Mouse (Mus musculus) embryonic facial prominence, embryonic 15.5 days (tissue): ENCODE data around the gene Plcb4. TPM values are rescaled to one million over a fixed set of nuclear protein-coding genes. Genes with fewer than 3 reads are reported as not detected.
A peak's percentile ranks its signal among the peaks of the same experiment; 100 is the strongest.

Source experiments
- ATAC-seq: fragments of 200-750 bp; cut with Nextera tagmentation; 2 replicates; pipeline ENCODE4 v1.8.0; 2017; ENCODE audit warnings: low read depth, moderate TSS enrichment; ENCODE audit not compliant: insufficient number of reproducible peaks, low FRiP score, low TSS enrichment
- H3K27ac ChIP-seq: fragments of 300-500 bp; sonication (generic); replicated peaks from 2 replicates; pipeline ENCODE4 v1.5.1; 2015; ENCODE audit warnings: mild to moderate bottlenecking, inconsistent platforms
- H3K27me3 ChIP-seq: fragments of 300-500 bp; sonication (generic); 2 replicates; pipeline ENCODE4 v1.6.1; 2015; ENCODE audit warnings: inconsistent platforms
- H3K36me3 ChIP-seq: fragments of 300-500 bp; sonication (generic); 2 replicates; pipeline ENCODE4 v1.6.1; 2015; ENCODE audit warnings: mild to moderate bottlenecking, inconsistent platforms
- H3K4me1 ChIP-seq: fragments of 300-500 bp; sonication (generic); 2 replicates; pipeline ENCODE4 v1.6.1; 2015; ENCODE audit warnings: inconsistent platforms
- H3K4me2 ChIP-seq: fragments of 300-500 bp; sonication (generic); replicated peaks from 2 replicates; pipeline ENCODE4 v1.6.1; 2015; ENCODE audit warnings: mild to moderate bottlenecking, inconsistent platforms
- H3K4me3 ChIP-seq: fragments of 300-500 bp; sonication (generic); replicated peaks from 2 replicates; pipeline ENCODE4 v1.5.1; 2015; ENCODE audit warnings: mild to moderate bottlenecking, inconsistent platforms
- H3K9ac ChIP-seq: fragments of 300-500 bp; sonication (generic); 2 replicates; pipeline ENCODE4 v1.6.1; 2015; ENCODE audit warnings: inconsistent platforms
- H3K9me3 ChIP-seq: fragments of 300-500 bp; sonication (generic); replicated peaks from 2 replicates; pipeline ENCODE4 v1.6.1; 2016; ENCODE audit warnings: inconsistent platforms
- WGBS: fragments of 180-500 bp; shearing (Covaris S2); methylation state at CpG from one replicate; pipeline ENCODE4 v1.1.7; 2015; 5-methylcytosine and 5-hydroxymethylcytosine counted together
- polyA plus RNA-seq: library from polyadenylated mRNA; unstranded; fragments of >200 nt; fragmentation: Nextera tagmentation; extraction: Ambion mirVana; gene quantifications from 2 replicates; pipeline ENCODE4 v1.2.1, GENCODE M21; 2015

Gene Plcb4
- polyA plus RNA-seq, 1 experiment from 2014 or later, result 20.6 TPM

DNA sequence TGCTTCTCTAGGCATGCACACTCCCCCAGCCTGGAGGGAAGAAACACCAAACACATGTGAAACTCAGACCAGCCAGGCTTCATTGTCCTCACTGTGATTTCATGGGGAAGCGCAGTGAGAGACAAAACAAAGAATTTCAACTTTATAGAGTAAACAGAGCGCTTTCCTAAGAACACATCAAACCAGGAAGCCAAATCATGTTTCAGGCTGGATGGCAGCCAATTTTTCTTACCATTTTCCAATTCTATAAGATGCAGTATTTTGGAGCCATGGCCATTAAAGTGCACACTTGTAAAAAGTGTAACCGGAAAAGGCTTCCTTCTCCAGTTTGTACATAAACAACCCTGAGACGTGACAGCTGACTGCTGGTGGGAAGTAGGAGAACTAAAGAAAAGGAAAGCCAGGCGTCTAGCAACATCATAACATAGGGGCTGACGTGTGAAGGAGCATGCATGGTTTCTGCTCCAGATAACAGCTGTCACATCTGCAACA, 221.5 kb downstream of the Plcb4 start:
- Histone ChIP-seq H3K4me1 (0 out of 2 replicates have a peak, but pooled peaks cover 4% of the 10 kb centered on the region), H3K27me3 (no peaks in the 10 kb centered on the region), H3K4me2 (no peak overlapping the region), H3K27ac (peak overlapping the region; percentile 76), H3K36me3 (no peaks in the 10 kb centered on the region), H3K9me3 (no peaks in the 10 kb centered on the region), H3K9ac (no peak overlapping the region), H3K4me3 (no peak overlapping the region)
- 22% methylated on average over 6 of the region's 6 CpGs for WGBS
- peak; percentile 47; the same call in 1 of the 2 replicates for ATAC-seq

DNA sequence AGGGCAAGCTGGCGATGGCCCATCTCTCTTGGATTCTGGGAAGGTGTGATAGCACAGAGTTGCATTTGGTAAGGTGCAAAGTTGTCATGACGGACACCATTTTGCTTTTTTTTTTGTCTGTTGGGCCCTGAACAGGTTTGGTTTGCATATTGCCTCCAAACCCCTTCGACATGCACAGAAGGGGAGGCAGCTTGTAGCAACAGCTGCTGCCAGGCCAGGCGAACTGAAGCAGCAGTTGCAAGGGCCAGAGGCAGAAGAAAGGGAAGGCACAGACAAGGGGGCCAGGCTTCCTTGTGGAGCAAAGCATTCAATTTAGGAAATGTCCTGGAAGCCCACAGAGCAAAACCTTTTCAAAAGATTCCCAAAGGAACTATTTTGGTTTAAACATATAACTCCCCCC, 224.5 kb downstream of the Plcb4 start:
- Histone ChIP-seq H3K4me2 (no peak overlapping the region), H3K9ac (no peak overlapping the region), H3K4me3 (no peak overlapping the region), H3K9me3 (no peaks in the 10 kb centered on the region), H3K4me1 (0 out of 2 replicates have a peak, but pooled peaks cover 4% of the 10 kb centered on the region), H3K27me3 (no peaks in the 10 kb centered on the region), H3K36me3 (no peaks in the 10 kb centered on the region), H3K27ac (no peak overlapping the region)
- no peak for ATAC-seq
- 84% methylated on average over 4 of the region's 4 CpGs for WGBS

DNA sequence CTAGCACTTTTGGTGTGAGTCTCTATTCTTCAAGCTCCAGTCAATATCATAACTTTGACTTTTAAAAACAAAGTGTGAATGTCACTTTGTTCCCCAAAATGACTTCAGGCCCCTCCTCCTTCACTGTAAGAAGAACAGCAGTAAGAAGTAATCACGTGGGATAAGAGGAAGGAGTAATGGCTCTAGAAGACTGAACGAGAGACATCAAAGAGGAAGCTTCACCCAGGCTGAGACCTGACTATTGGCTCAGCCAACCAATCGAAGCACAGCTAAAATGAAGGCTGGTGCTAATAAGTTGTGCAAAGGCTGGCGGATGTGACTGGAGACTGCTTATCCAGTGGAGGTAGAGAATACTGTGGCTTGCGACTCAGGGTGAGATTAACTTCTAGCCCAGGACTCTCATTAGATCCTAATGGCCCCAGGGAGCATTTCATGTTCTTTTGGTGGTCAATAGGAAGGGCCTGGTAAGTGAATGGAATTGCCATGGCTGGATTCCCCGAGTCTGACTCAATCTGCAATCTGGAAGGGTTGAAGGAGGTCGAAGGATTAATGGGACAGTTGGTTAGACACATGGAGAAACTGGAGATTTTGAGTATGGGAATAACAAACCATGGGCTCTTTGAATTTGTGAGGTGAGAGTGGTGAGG, 225.8 kb downstream of the Plcb4 start:
- Histone ChIP-seq H3K4me2 (no peak overlapping the region), H3K36me3 (no peaks in the 10 kb centered on the region), H3K9ac (no peak overlapping the region), H3K27me3 (no peaks in the 10 kb centered on the region), H3K27ac (no peak overlapping the region), H3K4me3 (no peak overlapping the region), H3K4me1 (0 out of 2 replicates have a peak, but pooled peaks cover 4% of the 10 kb centered on the region), H3K9me3 (no peaks in the 10 kb centered on the region)
- ATAC-seq, result no peak
- WGBS, result 74% methylated on average over 7 of the region's 7 CpGs

DNA sequence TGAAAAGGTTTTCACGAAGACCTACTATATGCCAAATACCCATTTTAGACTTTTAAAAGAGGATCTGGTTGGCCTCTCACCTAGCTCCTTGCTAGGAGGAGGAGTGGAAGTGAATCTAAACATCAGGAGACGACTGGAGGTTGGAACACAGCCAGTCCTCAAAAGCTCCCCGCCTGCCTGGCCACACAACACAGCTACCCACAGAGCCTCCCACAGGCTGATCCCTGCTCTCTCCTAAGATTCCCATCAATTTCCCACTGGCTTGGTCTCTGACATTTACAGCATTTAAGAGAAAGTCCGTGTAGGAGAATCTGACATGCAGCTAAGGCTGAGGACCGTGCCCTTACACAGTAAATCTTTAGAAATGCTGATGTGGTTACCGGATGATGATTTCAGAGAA, 226.8 kb downstream of the Plcb4 start:
- H3K27ac ChIP-seq, result no peak overlapping the region
- no peak overlapping the region for H3K4me2 ChIP-seq
- H3K4me3 ChIP-seq, result no peak overlapping the region
- no peaks in the 10 kb centered on the region for H3K9me3 ChIP-seq
- H3K9ac ChIP-seq, result no peak overlapping the region
- ATAC-seq, result no peak
- H3K27me3 ChIP-seq, result no peaks in the 10 kb centered on the region
- WGBS, result 50% methylated on average over 6 of the region's 6 CpGs
- no peaks in the 10 kb centered on the region for H3K4me1 ChIP-seq
- H3K36me3 ChIP-seq, result no peaks in the 10 kb centered on the region

DNA sequence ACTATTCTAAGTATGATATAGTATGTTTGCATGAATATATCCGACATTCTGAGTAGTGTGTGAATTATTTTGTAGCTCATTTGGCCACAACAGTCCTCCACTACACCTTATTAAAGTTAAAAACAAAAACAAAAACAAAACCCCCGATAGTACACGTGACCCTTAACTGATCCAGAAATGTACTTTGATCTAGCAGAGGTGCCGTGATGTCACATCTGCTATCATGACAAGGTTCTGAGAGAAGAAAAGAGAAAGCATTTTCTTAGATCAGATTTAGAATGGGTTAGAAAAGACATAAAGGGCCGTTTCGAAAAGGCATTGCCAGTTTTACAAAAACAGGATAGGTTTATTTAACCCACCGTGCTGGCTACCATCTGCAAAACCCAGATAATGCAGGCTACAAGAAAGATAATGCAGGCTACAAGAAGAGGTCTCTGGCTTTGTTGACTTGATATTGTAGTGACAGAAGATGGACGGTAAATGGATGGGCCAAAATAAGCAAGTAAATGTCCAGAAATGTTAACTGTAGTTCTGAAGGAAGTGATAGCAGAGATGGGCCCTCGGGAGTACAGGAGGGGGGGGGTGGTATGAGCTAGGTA, 227.4 kb downstream of the Plcb4 start:
- WGBS, result 83% methylated on average over 9 of the region's 9 CpGs
- H3K36me3 ChIP-seq, result no peaks in the 10 kb centered on the region
- no peak for ATAC-seq

DNA sequence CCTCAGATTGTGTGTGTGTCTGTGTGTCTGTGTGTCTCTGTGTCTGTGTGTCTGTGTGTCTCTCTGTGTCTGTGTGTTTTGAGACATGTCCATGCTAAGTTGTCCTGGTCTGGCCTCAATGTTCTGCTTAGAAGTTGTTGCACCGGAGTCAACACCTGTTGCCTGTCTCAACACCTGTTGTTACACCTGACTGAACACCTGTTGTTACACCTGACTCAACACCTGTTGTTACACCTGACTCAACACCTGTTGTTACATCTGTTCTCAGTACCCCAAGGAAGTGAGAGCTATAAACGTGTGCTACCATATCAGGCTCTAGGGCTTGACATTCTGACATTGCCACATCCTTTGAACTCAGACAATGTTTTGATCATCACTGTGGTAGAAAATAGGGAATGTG, 229.0 kb downstream of the Plcb4 start:
- H3K4me1 ChIP-seq, result no peaks in the 10 kb centered on the region
- no peak overlapping the region for H3K9ac ChIP-seq
- WGBS, result 75% methylated on average over 2 of the region's 2 CpGs
- no peak overlapping the region for H3K4me2 ChIP-seq
- ATAC-seq, result no peak
- no peaks in the 10 kb centered on the region for H3K27me3 ChIP-seq
- no peak overlapping the region for H3K27ac ChIP-seq
- H3K36me3 ChIP-seq, result no peaks in the 10 kb centered on the region
- H3K9me3 ChIP-seq, result no peaks in the 10 kb centered on the region
- no peak overlapping the region for H3K4me3 ChIP-seq

More for the DNA sequence above, 227.4 kb downstream of the Plcb4 start:
- H3K9ac ChIP-seq, result no peak overlapping the region
- H3K27me3 ChIP-seq, result no peaks in the 10 kb centered on the region
- H3K27ac ChIP-seq, result no peak overlapping the region
- H3K9me3 ChIP-seq, result no peaks in the 10 kb centered on the region
- no peaks in the 10 kb centered on the region for H3K4me1 ChIP-seq
- H3K4me2 ChIP-seq, result no peak overlapping the region
- no peak overlapping the region for H3K4me3 ChIP-seq

DNA sequence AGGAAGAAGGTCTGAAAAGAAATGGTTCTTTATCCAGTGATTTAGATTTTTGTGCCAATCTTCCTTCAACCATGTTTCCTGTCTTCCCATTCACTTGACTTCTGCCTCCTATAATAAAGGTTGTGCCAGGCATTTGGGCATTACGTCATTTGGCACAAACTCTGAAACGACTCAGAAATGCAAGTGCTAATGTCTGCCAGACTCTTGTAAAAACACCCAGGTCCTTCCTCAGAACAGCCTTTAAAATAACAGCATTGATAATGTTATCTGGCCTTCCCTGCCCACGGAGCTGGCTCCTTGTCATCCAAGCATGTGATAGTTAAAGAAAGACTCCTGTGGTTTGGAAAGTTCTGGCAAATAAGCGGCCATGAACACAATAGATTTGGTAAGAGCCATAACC, 229.4 kb downstream of the Plcb4 start:
- Histone ChIP-seq H3K9ac (no peak overlapping the region), H3K27me3 (no peaks in the 10 kb centered on the region), H3K4me2 (no peak overlapping the region), H3K4me3 (no peak overlapping the region), H3K36me3 (no peaks in the 10 kb centered on the region), H3K4me1 (no peaks in the 10 kb centered on the region), H3K9me3 (no peaks in the 10 kb centered on the region), H3K27ac (no peak overlapping the region)
- 74% methylated on average over 4 of the region's 4 CpGs for WGBS
- no peak for ATAC-seq

DNA sequence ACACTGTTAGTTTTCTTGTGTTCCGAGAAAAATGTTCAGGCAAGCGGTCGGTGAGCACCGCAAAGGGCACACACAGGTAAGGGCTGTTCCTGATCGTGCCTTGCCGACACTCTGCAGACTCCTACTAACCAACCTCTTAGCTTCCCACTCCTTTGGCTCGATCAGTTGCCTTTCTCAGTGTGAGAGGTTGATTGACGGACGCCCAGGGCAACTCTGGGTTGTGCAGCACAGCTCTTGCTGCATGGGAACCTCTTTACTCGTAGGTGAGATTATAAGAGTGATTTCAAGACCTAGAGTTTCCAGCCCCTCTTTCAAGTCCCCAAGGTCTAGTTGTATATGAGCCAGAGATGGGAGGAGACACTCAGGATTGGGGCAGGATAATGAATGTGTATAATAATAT, 230.0 kb downstream of the Plcb4 start:
- 79% methylated on average over 10 of the region's 10 CpGs for WGBS
- no peak overlapping the region for H3K4me2 ChIP-seq
- H3K9ac ChIP-seq, result no peak overlapping the region

DNA sequence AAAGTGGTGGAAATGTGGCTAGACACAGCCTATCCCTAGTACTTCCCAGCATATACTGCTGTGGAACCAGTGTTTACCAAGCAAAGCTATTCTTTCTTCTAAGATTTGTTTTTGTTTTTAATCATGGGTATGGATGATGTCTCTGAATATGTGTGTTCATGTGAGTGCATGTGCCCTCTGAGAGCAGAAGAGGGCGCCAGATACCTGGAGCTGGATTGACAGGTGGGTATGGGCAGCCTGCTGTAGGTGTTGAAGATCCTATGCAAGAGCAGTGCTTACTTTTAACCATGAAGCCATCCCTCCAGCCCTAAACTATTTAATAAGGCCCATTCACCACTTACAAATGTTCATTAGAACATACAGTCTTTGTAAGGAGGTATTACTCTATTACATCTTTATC, 231.3 kb downstream of the Plcb4 start:
- Histone ChIP-seq H3K9me3 (no peaks in the 10 kb centered on the region), H3K27me3 (no peaks in the 10 kb centered on the region), H3K9ac (no peak overlapping the region), H3K4me1 (no peaks in the 10 kb centered on the region), H3K4me2 (no peak overlapping the region), H3K27ac (no peak overlapping the region), H3K4me3 (no peak overlapping the region), H3K36me3 (no peaks in the 10 kb centered on the region)
- no peak for ATAC-seq
- WGBS, result 77% methylated on average over 1 of the region's 1 CpGs

More for the DNA sequence above, 230.0 kb downstream of the Plcb4 start:
- Histone ChIP-seq H3K4me3 (no peak overlapping the region), H3K4me1 (no peaks in the 10 kb centered on the region), H3K27ac (no peak overlapping the region), H3K27me3 (no peaks in the 10 kb centered on the region), H3K9me3 (no peaks in the 10 kb centered on the region), H3K36me3 (no peaks in the 10 kb centered on the region)
- ATAC-seq, result no peak

DNA sequence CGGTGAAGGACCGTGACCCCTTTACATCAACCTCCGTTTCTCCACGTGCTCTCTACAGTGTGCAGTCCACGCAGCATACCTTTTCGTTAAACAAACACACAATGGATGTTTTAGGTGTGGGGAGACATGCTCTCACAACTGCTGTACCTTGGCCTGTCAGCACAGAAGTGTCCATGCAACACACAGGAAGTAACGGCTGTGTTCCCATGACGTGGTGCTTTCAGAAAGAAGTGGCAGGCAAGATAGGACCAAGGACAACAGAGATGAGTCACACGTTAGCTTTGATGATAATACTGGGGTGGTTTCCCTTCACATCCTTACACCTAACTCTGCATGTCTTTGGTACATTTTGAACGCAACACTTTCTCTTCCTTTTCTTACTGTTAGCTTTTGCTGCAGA, 232.3 kb downstream of the Plcb4 start:
- Histone ChIP-seq H3K9ac (no peak overlapping the region), H3K27me3 (no peaks in the 10 kb centered on the region), H3K4me2 (no peak overlapping the region), H3K4me3 (no peak overlapping the region), H3K36me3 (no peaks in the 10 kb centered on the region), H3K27ac (no peak overlapping the region), H3K4me1 (no peaks in the 10 kb centered on the region), H3K9me3 (no peaks in the 10 kb centered on the region)
- ATAC-seq, result no peak
- WGBS, result 89% methylated on average over 10 of the region's 10 CpGs

DNA sequence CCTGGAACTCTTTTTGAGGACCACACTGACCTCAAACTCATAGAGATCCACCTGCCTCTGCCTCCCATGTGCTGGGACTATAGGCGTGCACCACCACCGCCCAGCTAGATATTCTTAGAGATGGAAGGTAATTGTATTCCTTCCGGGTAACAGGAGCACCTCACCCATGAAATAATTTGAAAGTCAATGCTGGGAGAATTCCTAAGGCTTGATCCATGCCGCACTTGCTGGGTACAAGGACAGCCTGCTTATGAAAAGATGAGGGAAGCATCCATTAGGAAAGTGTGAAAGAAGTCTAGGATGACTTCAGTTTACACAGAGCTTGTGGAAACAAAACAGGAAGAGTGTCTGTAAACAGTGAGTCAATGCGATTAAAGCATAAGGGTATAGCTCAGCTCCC, 232.9 kb downstream of the Plcb4 start:
- 89% methylated on average over 5 of the region's 5 CpGs for WGBS
- Histone ChIP-seq H3K36me3 (no peaks in the 10 kb centered on the region), H3K27ac (no peak overlapping the region), H3K9ac (no peak overlapping the region), H3K9me3 (no peaks in the 10 kb centered on the region), H3K4me2 (no peak overlapping the region), H3K27me3 (no peaks in the 10 kb centered on the region), H3K4me1 (no peaks in the 10 kb centered on the region), H3K4me3 (no peak overlapping the region)
- no peak for ATAC-seq

DNA sequence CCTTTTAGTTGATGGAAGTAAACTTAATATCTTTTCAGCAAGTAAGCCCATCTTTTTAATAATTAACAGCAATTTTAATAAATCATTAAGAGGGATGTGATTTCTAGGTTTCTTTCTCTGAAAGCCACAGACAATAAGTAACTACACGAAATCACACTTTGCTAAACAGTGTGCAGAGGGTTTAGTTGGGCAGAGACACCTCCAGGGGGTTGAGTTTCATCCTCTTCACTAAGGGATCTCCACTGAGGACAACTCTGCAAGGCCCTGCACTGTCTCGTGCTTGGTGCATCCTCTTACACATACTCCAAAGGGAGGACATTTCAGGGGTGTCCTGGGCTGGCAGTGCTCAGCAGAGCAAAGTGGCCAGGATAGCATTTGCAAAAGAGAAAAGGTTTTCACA, 235.8 kb downstream of the Plcb4 start:
- Histone ChIP-seq H3K4me2 (no peak overlapping the region), H3K4me1 (no peaks in the 10 kb centered on the region), H3K4me3 (no peak overlapping the region), H3K27me3 (no peaks in the 10 kb centered on the region), H3K27ac (no peak overlapping the region), H3K9ac (no peak overlapping the region), H3K9me3 (no peaks in the 10 kb centered on the region), H3K36me3 (no peaks in the 10 kb centered on the region)
- 81% methylated on average over 2 of the region's 2 CpGs for WGBS
- no peak for ATAC-seq
